Mouse (Mus musculus): Measurements from ENCODE around the gene Anapc11. TPM values are rescaled to one million over a fixed set of nuclear protein-coding genes. Genes with fewer than 3 reads are reported as not detected.

Anapc11 gene
- polyA plus RNA-seq, 2 experiments from 2014 or later = 122 to 134 TPM

GRCm38 (mm10) chr11:120628601-120629340 lies 30.6 kb downstream of the Anapc11 start:
- no peak for ATAC-seq

GRCm38 (mm10) chr11:120629341-120629730 lies 31.1 kb downstream of the Anapc11 start:
- ATAC-seq = peak; percentile 16

- no peak for ATAC-seq
Measured at GRCm38 (mm10) chr11:120629911-120630310, 31.7 kb downstream of the Anapc11 start.

- ATAC-seq = no peak
Measured at GRCm38 (mm10) chr11:120630401-120630871, 32.2 kb downstream of the Anapc11 start.

- ATAC-seq = peak; percentile 35
Measured at GRCm38 (mm10) chr11:120630881-120631725, 32.9 kb downstream of the Anapc11 start.

GRCm38 (mm10) chr11:120631726-120632448 lies 33.7 kb downstream of the Anapc11 start:
- ATAC-seq = no peak

- peak; percentile 23 for ATAC-seq
Measured at GRCm38 (mm10) chr11:120632559-120633519, 34.6 kb downstream of the Anapc11 start.

- peak; percentile 67 for ATAC-seq
Measured at GRCm38 (mm10) chr11:120633520-120634343, 35.5 kb downstream of the Anapc11 start, which contains the start of gene Mafg. Gene Mafg, minus strand, starts transcription at chr11:120633600.

- no peak for ATAC-seq
Measured at GRCm38 (mm10) chr11:120634810-120635209, 36.6 kb downstream of the Anapc11 start.

GRCm38 (mm10) chr11:120641255-120641654 lies 43.0 kb downstream of the Anapc11 start:
- ATAC-seq = no peak

- no peak for ATAC-seq
Measured at GRCm38 (mm10) chr11:120641869-120642268, 43.6 kb downstream of the Anapc11 start.

GRCm38 (mm10) chr11:120642939-120643600 lies 44.8 kb downstream of the Anapc11 start:
- peak; percentile 38 for ATAC-seq

- peak; percentile 100 for ATAC-seq
Measured at GRCm38 (mm10) chr11:120643601-120643987, 45.4 kb downstream of the Anapc11 start, which contains the start of gene Pycr1. Gene Pycr1, minus strand, starts transcription at chr11:120643769.

- ATAC-seq = no peak
Measured at GRCm38 (mm10) chr11:120647047-120647830, 49.0 kb downstream of the Anapc11 start.

- ATAC-seq = no peak
Measured at GRCm38 (mm10) chr11:120648001-120648476, 49.8 kb downstream of the Anapc11 start, which contains the start of gene Myadml2. Gene Myadml2, minus strand, starts transcription at chr11:120648158.

GRCm38 (mm10) chr11:120651872-120652271 lies 53.7 kb downstream of the Anapc11 start:
- ATAC-seq = no peak

GRCm38 (mm10) chr11:120654741-120655140 lies 56.5 kb downstream of the Anapc11 start:
- ATAC-seq = no peak

GRCm38 (mm10) chr11:120657301-120657700 lies 59.1 kb downstream of the Anapc11 start:
- ATAC-seq = no peak
